Mouse (Mus musculus) left cerebral cortex, adult 9 months (tissue): Measurements from ENCODE around the gene Olfr1221.
"Not testable (repeated sequence)": the region's sequence is repeated elsewhere in the genome, so short reads cannot be mapped to it uniquely, and the experiment has no call there.

Source experiments
- DNase-seq, 2 experiments: peaks; one replicate each; pipeline ENCODE4 v3.0.0; 2022; ENCODE audit warnings: low spot score in 2 of 2

Olfr1221 gene

GRCm38 (mm10) chr2:89117183-89117582, at the start of gene Olfr1221:
Olfr1221 (minus strand) TSS chr2:89117283.
- DNase-seq: no peak

- DNase-seq: not testable (repeated sequence)
These were observed 47.6 kb upstream of the Olfr1221 start for GRCm38 (mm10) chr2:89164711-89165110.

GRCm38 (mm10) chr2:89163991-89164390, 46.9 kb upstream of the Olfr1221 start, which contains the start of gene Olfr1224-ps1:
Olfr1224-ps1 (minus strand) TSS chr2:89164091.
- DNase-seq: not testable (repeated sequence)

GRCm38 (mm10) chr2:89151460-89151859, 34.4 kb upstream of the Olfr1221 start, which contains the start of gene Olfr1223:
Olfr1223 (minus strand) TSS chr2:89151560.
- no peak for DNase-seq

- DNase-seq: no peak
These were observed 15.9 kb upstream of the Olfr1221 start, which contains the start of gene Olfr1222 for GRCm38 (mm10) chr2:89132954-89133353. Olfr1222 (minus strand) TSS chr2:89133054.

GRCm38 (mm10) chr2:89106735-89107134, 10.3 kb downstream of the Olfr1221 start, which contains the start of gene Olfr1220:
Olfr1220 (minus strand) TSS chr2:89106835.
- no peak for DNase-seq

GRCm38 (mm10) chr2:89105651-89106050, 11.4 kb downstream of the Olfr1221 start:
- no peak for DNase-seq

GRCm38 (mm10) chr2:89093848-89094247, 23.2 kb downstream of the Olfr1221 start:
- DNase-seq: no peak

GRCm38 (mm10) chr2:89083413-89083812, 33.7 kb downstream of the Olfr1221 start, which contains the start of gene Olfr1219:
Olfr1219 (minus strand) TSS chr2:89083513.
- DNase-seq: no peak

GRCm38 (mm10) chr2:89081487-89081886, 35.6 kb downstream of the Olfr1221 start:
- no peak for DNase-seq

GRCm38 (mm10) chr2:89061087-89061486, 56.0 kb downstream of the Olfr1221 start, which contains the start of gene Olfr1218:
Olfr1218 (minus strand) TSS chr2:89061187.
- DNase-seq: no peak
